Mouse (Mus musculus) olfactory bulb, adult 2 months (tissue): ENCODE measurements around the gene Lbhd2.

Source experiments
- CTCF ChIP-seq: fragments of 200-500 bp; IDR thresholded peaks from 2 replicates; pipeline ENCODE4 v1.5.1; 2012; ENCODE audit warnings: low read depth, mild to moderate bottlenecking, low read length, moderate library complexity; ENCODE audit not compliant: insufficient read depth
- POLR2A ChIP-seq: fragments of 200-500 bp; IDR thresholded peaks from 2 replicates; pipeline ENCODE4 v1.6.1; 2012; ENCODE audit warnings: mild to moderate bottlenecking, low read depth, low read length, moderate library complexity; ENCODE audit not compliant: insufficient read depth

DNA sequence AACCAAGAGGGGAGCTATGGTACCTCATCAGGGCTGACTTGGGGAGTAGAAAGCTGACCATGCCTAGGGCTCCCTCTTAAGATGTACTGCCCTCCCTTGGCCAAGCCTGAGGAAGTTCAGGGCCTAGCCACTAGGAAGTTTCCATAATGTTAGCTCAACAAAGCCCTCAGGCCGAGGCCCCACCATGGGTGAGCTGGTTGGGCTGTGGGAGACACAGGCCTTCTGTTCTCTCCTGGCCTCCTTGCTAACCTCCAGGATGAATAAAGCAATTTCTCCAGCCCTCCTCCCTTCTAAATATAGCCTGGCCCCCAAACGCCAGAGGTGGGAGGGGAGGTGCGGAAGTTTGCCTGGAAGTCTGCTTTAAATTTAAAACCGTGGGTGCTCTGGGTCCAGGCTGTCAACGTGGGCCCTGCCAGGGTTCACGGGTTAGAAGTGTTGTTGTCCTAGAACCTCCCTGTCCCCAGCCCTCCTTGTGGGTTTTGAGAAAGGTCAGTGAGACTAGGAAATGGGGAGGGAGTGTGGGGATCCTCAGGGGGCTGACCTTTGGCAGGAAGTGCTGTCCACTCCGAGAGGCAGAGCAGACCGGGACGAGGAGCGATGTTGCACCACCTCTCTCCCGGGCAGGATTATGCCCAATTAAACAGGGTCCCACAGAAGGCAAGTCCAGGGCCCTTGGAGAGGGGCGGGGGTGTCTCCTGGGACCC, 6.1 kb downstream of the Lbhd2 start:
- TF ChIP-seq CTCF (no peak), POLR2A (no peak)
